8 mouse cellular contexts compared by ENCODE assay signal in the genomic region with DNA sequence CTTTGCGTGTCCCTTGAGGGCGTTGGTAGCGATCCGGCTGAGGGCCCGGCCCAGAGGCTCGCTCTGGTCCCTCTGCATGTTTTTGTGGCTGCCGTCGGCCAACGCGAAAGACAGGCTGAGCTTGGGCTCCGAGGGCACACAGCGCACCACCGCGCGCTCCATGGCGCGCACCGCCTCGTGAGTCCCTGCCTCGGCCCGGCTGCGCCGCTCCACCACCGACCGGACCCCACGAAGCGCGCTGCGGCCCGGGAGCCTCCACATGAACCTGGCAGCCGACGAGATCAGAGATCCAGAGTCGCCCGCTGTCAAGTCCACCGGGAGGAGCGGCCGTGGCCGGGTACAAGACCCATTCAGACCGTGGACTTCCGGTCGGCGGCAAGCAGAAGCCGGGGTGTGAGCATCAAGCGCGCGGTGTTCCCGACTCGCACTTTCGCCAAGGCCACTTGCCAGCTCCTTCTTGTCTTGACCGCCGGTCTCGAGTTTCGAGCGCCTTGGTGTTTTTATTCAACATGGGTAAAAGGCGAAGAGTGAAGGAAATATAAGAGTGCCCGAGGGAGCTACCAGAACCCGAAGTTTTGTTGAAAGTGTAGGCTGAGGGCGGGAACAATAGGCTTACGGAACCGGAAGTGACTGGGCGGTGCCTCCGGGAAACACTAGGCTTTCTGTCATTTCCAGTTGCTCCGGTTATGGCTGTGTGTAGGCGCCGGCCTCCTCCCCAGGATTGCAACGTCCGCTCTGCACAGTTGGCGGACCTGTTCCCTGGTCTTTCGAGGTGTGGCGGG. TPM values are rescaled to one million over a fixed set of nuclear protein-coding genes. Genes with fewer than 3 reads are reported as not detected.
DNase-seq lines count a peak whose midpoint lies in the region; ATAC-seq and TF ChIP-seq lines count a peak whose summit lies in the region.

A gene (minus strand): TSS at position 592 of the 782 bp plus-strand sequence.

- peak within 1 kb of the TSS; percentile 66 for H3K9ac ChIP-seq in CH12.LX (ENCODE audit: insufficient read depth, low read depth)
- peak within 1 kb of the TSS; percentile 84 for H3K9ac ChIP-seq in forebrain, embryonic 11.5 days (ENCODE audit: low read length)
- H3K9ac ChIP-seq in heart, embryonic 16.5 days (ENCODE audit: low read length), result peak within 1 kb of the TSS; percentile 91
- peak within 1 kb of the TSS; percentile 77 for H3K9ac ChIP-seq in liver, embryonic 15.5 days
- H3K9ac ChIP-seq in neural tube, embryonic 12.5 days, result peak within 1 kb of the TSS; percentile 87

- peak within 1 kb of the TSS; percentile 95 for H3K4me2 ChIP-seq in CH12.LX (ENCODE audit: insufficient read depth, low read depth, poor library complexity, severe bottlenecking)
- peak within 1 kb of the TSS; percentile 98 for H3K4me2 ChIP-seq in forebrain, embryonic 11.5 days (ENCODE audit: low read depth, low read length, severe bottlenecking)
- peak within 1 kb of the TSS; percentile 80 for H3K4me2 ChIP-seq in heart, embryonic 16.5 days (ENCODE audit: low read depth, low read length)
- H3K4me2 ChIP-seq in liver, embryonic 15.5 days, result peak within 1 kb of the TSS; percentile 95
- H3K4me2 ChIP-seq in neural tube, embryonic 12.5 days (replicated peaks), result peak within 1 kb of the TSS; percentile 100

- H3K4me1 ChIP-seq in CH12.LX (ENCODE audit: control insufficient read depth in 1 of 2, insufficient read depth in 2 of 2), result peaks cover 5 to 44% of the 10 kb centered on the region in 2 experiments
- peaks cover 13% of the 10 kb centered on the region for H3K4me1 ChIP-seq in forebrain, embryonic 11.5 days (replicated peaks; ENCODE audit: control insufficient read depth, insufficient read depth, low read length)
- peaks cover 17% of the 10 kb centered on the region for H3K4me1 ChIP-seq in heart, embryonic 16.5 days (ENCODE audit: control insufficient read depth, insufficient read depth, low read length)
- H3K4me1 ChIP-seq in liver, embryonic 15.5 days (replicated peaks), result peaks cover 47% of the 10 kb centered on the region
- peaks cover 26% of the 10 kb centered on the region for H3K4me1 ChIP-seq in neural tube, embryonic 12.5 days

- peaks cover 47% of the 10 kb centered on the region for H3K79me2 ChIP-seq in CH12.LX (replicated peaks; ENCODE audit: control insufficient read depth, extremely low read depth, insufficient read depth, poor library complexity, severe bottlenecking)

- TF ChIP-seq POLR2A in CH12.LX (IDR thresholded peaks at IDR 0.05; ENCODE audit: low read depth, low read length), result peak; percentile 72

- in situ Hi-C loops in CH12.LX (cut with MboI; ENCODE audit: low pct_ligation_motif_present, low pct_unique_long_range_greater_than_20kb, low sequenced_read_pairs), result no loop called here

- no peaks in the 10 kb centered on the region for H3K27me3 ChIP-seq in CH12.LX (replicated peaks)
- no peaks in the 10 kb centered on the region for H3K27me3 ChIP-seq in forebrain, embryonic 11.5 days (ENCODE audit: control insufficient read depth, insufficient read depth, low read length)
- no peaks in the 10 kb centered on the region for H3K27me3 ChIP-seq in heart, embryonic 16.5 days (ENCODE audit: control insufficient read depth, insufficient read depth, low read length)
- no peaks in the 10 kb centered on the region for H3K27me3 ChIP-seq in liver, embryonic 15.5 days
- no peaks in the 10 kb centered on the region for H3K27me3 ChIP-seq in neural tube, embryonic 12.5 days (replicated peaks)

- no peak for TF ChIP-seq RAD21 in CH12.LX (IDR thresholded peaks at IDR 0.05; ENCODE audit: low read depth, low read length)

- peak; percentile 93 for ATAC-seq in forebrain, embryonic 11.5 days (replicated peaks; ENCODE audit: low FRiP score)
- ATAC-seq in heart, embryonic 16.5 days (replicated peaks; ENCODE audit: extremely low read depth, insufficient read depth, low FRiP score), result peak; percentile 86
- ATAC-seq in liver, embryonic 15.5 days (ENCODE audit: insufficient read depth), result peak; percentile 84
- ATAC-seq in neural tube, embryonic 12.5 days (ENCODE audit: low FRiP score, low read depth), result peak; percentile 94

- TF ChIP-seq CTCF in CH12.LX (conservative IDR thresholded peaks at IDR 0.05 in 1 of 2, IDR thresholded peaks at IDR 0.05 in 1 of 2; ENCODE audit: low read depth in 2 of 2, low read length in 2 of 2), result no peak

- WGBS in forebrain, embryonic 11.5 days, result under 1% methylated on average over 70 of the region's 70 CpGs
- under 1% methylated on average over 70 of the region's 70 CpGs for WGBS in heart, embryonic 16.5 days
- WGBS in liver, embryonic 15.5 days (ENCODE audit: insufficient replicate concordance), result under 1% methylated on average over 70 of the region's 70 CpGs
- WGBS in neural tube, embryonic 12.5 days, result under 1% methylated on average over 70 of the region's 70 CpGs

- H3K36me3 ChIP-seq in CH12.LX (replicated peaks in 1 of 2; ENCODE audit: control insufficient read depth in 1 of 2, insufficient read depth in 1 of 2, low read length in 1 of 2), result peaks cover 9 to 20% of the 10 kb centered on the region in 2 experiments
- peaks cover 3% of the 10 kb centered on the region; the same call in 1 of the 2 replicates for H3K36me3 ChIP-seq in forebrain, embryonic 11.5 days (ENCODE audit: control insufficient read depth, insufficient read depth, low read length)
- peaks cover 9% of the 10 kb centered on the region for H3K36me3 ChIP-seq in heart, embryonic 16.5 days (ENCODE audit: control insufficient read depth, insufficient read depth)
- peaks cover 17% of the 10 kb centered on the region for H3K36me3 ChIP-seq in liver, embryonic 15.5 days (replicated peaks)
- H3K36me3 ChIP-seq in neural tube, embryonic 12.5 days, result peaks cover 14% of the 10 kb centered on the region

- peaks cover 3% of the 10 kb centered on the region for H3K9me3 ChIP-seq in CH12.LX (replicated peaks; ENCODE audit: low read length)
- H3K9me3 ChIP-seq in forebrain, embryonic 11.5 days (ENCODE audit: control insufficient read depth, low read length), result no peaks in the 10 kb centered on the region
- no peaks in the 10 kb centered on the region for H3K9me3 ChIP-seq in heart, embryonic 16.5 days (replicated peaks; ENCODE audit: control insufficient read depth, low read length)
- H3K9me3 ChIP-seq in liver, embryonic 15.5 days (replicated peaks), result no peaks in the 10 kb centered on the region
- no peaks in the 10 kb centered on the region for H3K9me3 ChIP-seq in neural tube, embryonic 12.5 days

- H3K4me3 ChIP-seq in CH12.LX (replicated peaks in 1 of 3; ENCODE audit: low read depth in 2 of 3, low read length in 2 of 3, poor library complexity in 1 of 3), result peak within 1 kb of the TSS; percentile 59 to 99 (median 95)
- H3K4me3 ChIP-seq in forebrain, embryonic 11.5 days (ENCODE audit: low read depth, low read length), result peak within 1 kb of the TSS; percentile 92
- H3K4me3 ChIP-seq in heart, embryonic 16.5 days (ENCODE audit: low read length), result peak within 1 kb of the TSS; percentile 85
- H3K4me3 ChIP-seq in liver, embryonic 15.5 days (replicated peaks), result peak within 1 kb of the TSS; percentile 86
- peak within 1 kb of the TSS; percentile 97 for H3K4me3 ChIP-seq in neural tube, embryonic 12.5 days

- H3K27ac ChIP-seq in CH12.LX (ENCODE audit: insufficient read depth, low read depth), result peak within 1 kb of the TSS; percentile 58
- peak within 1 kb of the TSS; percentile 65; the same call in 1 of the 2 replicates for H3K27ac ChIP-seq in forebrain, embryonic 11.5 days (ENCODE audit: low read depth, low read length)
- H3K27ac ChIP-seq in heart, embryonic 16.5 days (ENCODE audit: low read length), result peak within 1 kb of the TSS; percentile 92
- H3K27ac ChIP-seq in liver, embryonic 15.5 days (replicated peaks), result peak within 1 kb of the TSS; percentile 85
- peak within 1 kb of the TSS; percentile 47; the same call in 1 of the 2 replicates for H3K27ac ChIP-seq in neural tube, embryonic 12.5 days

- DNase-seq in CH12.LX (ENCODE audit: extremely low read depth), result peak; percentile 90
- peak; percentile 93 for DNase-seq in c-Kit-positive CD71-positive TER-119-negative erythroid progenitor cells, embryonic 14.5 days (ENCODE audit: low read depth)
- peak; percentile 88 for DNase-seq in forebrain, embryonic 11.5 days (ENCODE audit: low spot score)
- DNase-seq in kidney, postnatal 36 days, result peak; percentile 92
- peak; percentile 96 for DNase-seq in telencephalon, adult 2 months (ENCODE audit: low read depth, low spot score)

- no peak for TF ChIP-seq EP300 in CH12.LX (IDR thresholded peaks at IDR 0.05; ENCODE audit: low read length)

- dilution Hi-C loops in CH12.LX (cut with MboI; ENCODE audit: extremely low pct_ligation_motif_present, extremely low pct_unique_long_range_greater_than_20kb, low sequenced_read_pairs), result no loop called here

TF ChIP-seq in CH12.LX, 34 proteins besides CTCF, POLR2A, EP300 and RAD21 (continues in another document):
- TF ChIP-seq MYC (IDR thresholded peaks at IDR 0.05; ENCODE audit: low read depth, low read length) (peak; percentile 59), MAX (IDR thresholded peaks at IDR 0.05; ENCODE audit: low read length) (peak; percentile 60), MXI1 (IDR thresholded peaks at IDR 0.05; ENCODE audit: low read depth, low read length) (no peak; the same call in 1 of the 2 replicates), ELF1 (IDR thresholded peaks at IDR 0.05; ENCODE audit: low read depth, low read length) (peak; percentile 83), ETS1 (conservative IDR thresholded peaks at IDR 0.05; ENCODE audit: low read depth, low read length) (no peak), SMC3 (IDR thresholded peaks at IDR 0.05; ENCODE audit: low read depth, low read length) (no peak), TBP (conservative IDR thresholded peaks at IDR 0.05; ENCODE audit: low read depth, low read length) (peak; percentile 64; the same call in 1 of the 2 replicates), NELFE (IDR thresholded peaks at IDR 0.05; ENCODE audit: low read depth, low read length) (peak; percentile 64), E2F4 (IDR thresholded peaks at IDR 0.05; ENCODE audit: insufficient replicate concordance, low read depth, low read length) (0 out of 2 replicates have a peak, but pooled peaks have one; percentile 69), MEF2A (IDR thresholded peaks at IDR 0.05; ENCODE audit: borderline replicate concordance, low read depth, low read length) (peak; percentile 37; the same call in 1 of the 2 replicates), TCF12 (IDR thresholded peaks at IDR 0.05; ENCODE audit: low read depth, low read length) (0 out of 2 replicates have a peak, but pooled peaks have one; percentile 18), USF1 (IDR thresholded peaks at IDR 0.05; ENCODE audit: low read depth, low read length) (no peak)

RNA-seq across cellular contexts. Expression of the gene that starts here (rescaled TPM):
- total RNA-seq in CH12.LX (2012; rRNA removed) (8.4 and 10.6 TPM in 2 replicates), CH12.LX (2014; rRNA removed) (13.9 and 14.2 TPM in 2 replicates)
- 11.9 and 14.9 TPM in 2 replicates for polyA plus RNA-seq in CH12.LX (2012; ENCODE audit: insufficient read length, low read depth)
- polyA plus RNA-seq in forebrain, embryonic 11.5 days (2014; fragmentation: Nextera tagmentation; extraction: Ambion mirVana), result 12.9 and 13.4 TPM in 2 replicates
- polyA plus RNA-seq in heart, embryonic 16.5 days (2015; fragmentation: Nextera tagmentation; extraction: Ambion mirVana), result 8.1 and 8.3 TPM in 2 replicates
- 6.0 and 6.2 TPM in 2 replicates for polyA plus RNA-seq in liver, embryonic 15.5 days (2015; fragmentation: Nextera tagmentation; extraction: Ambion mirVana)
- polyA plus RNA-seq in neural tube, embryonic 12.5 days (2016; fragmentation: Nextera tagmentation; extraction: Ambion mirVana), result 12.3 TPM in 2 replicates

Comparison
In these comparisons a context has a peak if more than half of its experiments do, and no peak if none do; other contexts are left out.
1. Peak in every context shown above with its lines: DNase-seq, ATAC-seq, H3K4me3 ChIP-seq and H3K27ac ChIP-seq.